12 mouse cellular contexts compared by ENCODE assay signal in the genomic region with DNA sequence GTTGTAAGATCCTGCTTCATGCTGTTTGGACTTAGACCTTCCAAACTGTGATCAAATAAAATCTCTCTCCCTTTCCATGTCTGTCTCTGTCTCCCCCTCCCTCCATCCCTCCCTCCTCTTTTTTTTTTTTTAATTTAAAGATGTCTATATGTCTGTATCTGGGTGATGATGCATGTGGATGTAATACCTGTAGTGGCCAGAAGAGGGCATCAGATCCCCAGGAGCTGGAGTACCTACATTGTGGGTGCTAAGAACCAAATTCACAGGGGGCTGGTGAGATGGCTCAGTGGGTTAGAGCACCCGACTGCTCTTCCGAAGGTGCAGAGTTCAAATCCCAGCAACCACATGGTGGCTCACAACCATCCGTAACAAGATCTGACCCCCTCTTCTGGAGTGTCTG. TPM values are rescaled to one million over a fixed set of nuclear protein-coding genes. Genes with fewer than 3 reads are reported as not detected.
DNase-seq lines count a peak whose midpoint lies in the region; ATAC-seq and TF ChIP-seq lines count a peak whose summit lies in the region.
"Not testable (repeated sequence)": the region's sequence is repeated elsewhere in the genome, so short reads cannot be mapped to it uniquely, and the experiment has no call there.
"Had no signal": no experiment of that assay in that cellular context is flagged by ENCODE, and none has a peak within 500 bp of the region (broad histone marks: within the 10 kb centered on the region; RNA-seq: fewer than 3 reads in every experiment).

No protein-coding gene starts in this region.

- H3K9ac ChIP-seq in ES-E14 (ENCODE audit: insufficient read depth, low read depth, low read length, poor library complexity, severe bottlenecking); kidney, postnatal 0 days (ENCODE audit: low read depth, low read length): not testable (repeated sequence)

- TF ChIP-seq CTCF in kidney, postnatal 0 days (IDR thresholded peaks at IDR 0.05; ENCODE audit: low read depth) = peak; percentile 61
- TF ChIP-seq CTCF in lung, adult 2 months (IDR thresholded peaks at IDR 0.05; ENCODE audit: insufficient read depth, low read length) = 0 out of 2 replicates have a peak, but pooled peaks have one; percentile 3

- not testable (repeated sequence) for H3K9me3 ChIP-seq in ES-E14 (ENCODE audit: control insufficient read depth, insufficient read depth, low read depth, low read length); kidney, postnatal 0 days (replicated peaks; ENCODE audit: low read length)

- H3K4me2 ChIP-seq in kidney, postnatal 0 days (ENCODE audit: low read length) = not testable (repeated sequence)

- H3K4me3 ChIP-seq in ES-E14 (ENCODE audit: insufficient read depth in 1 of 2, low read depth in 1 of 2, low read length in 2 of 2, poor library complexity in 1 of 2, severe bottlenecking in 1 of 2); kidney, postnatal 0 days (replicated peaks; ENCODE audit: low read depth, low read length); lung, adult 2 months (replicated peaks; ENCODE audit: extremely low read depth, low read depth, low read length): not testable (repeated sequence)

- H3K27me3 ChIP-seq in kidney, postnatal 0 days (ENCODE audit: insufficient read depth, low read length) = not testable (repeated sequence)

- 0 out of 2 replicates have a peak, but pooled peaks have one; percentile 50 for ATAC-seq in erythroblast, adult 5-6 weeks (replicated peaks; ENCODE audit: low FRiP score, poor library complexity, severe bottlenecking)
- ATAC-seq in kidney, postnatal 0 days (replicated peaks; ENCODE audit: low FRiP score, low read depth) = not testable (repeated sequence)

- in situ Hi-C loops in ES-E14 (cut with MboI; ENCODE audit: low sequenced_read_pairs in 2 of 2, unreplicated experiment in 2 of 2) = not testable (repeated sequence)

- DNase-seq in 416B (ENCODE audit: low read depth) = peak; percentile 63
- DNase-seq in ES-E14 (ENCODE audit: low read depth, low spot score) = peak; percentile 46
- peak; percentile 34 for DNase-seq in c-Kit-negative CD71-positive TER-119-positive erythroid progenitor cells, embryonic 14.5 days (ENCODE audit: low read depth, low spot score)
- DNase-seq in kidney, postnatal 0 days (ENCODE audit: low spot score); lung, adult 2 months: not testable (repeated sequence)
- peak; percentile 61 for DNase-seq in retina, embryonic 14.5 days (ENCODE audit: low spot score)
- peak; percentile 27 for DNase-seq in thymus, postnatal 25 days

- WGBS in kidney, postnatal 0 days = 98% methylated on average over 3 of the region's 3 CpGs
- 87% methylated on average over 3 of the region's 3 CpGs for WGBS in lung, adult 2 months

- not testable (repeated sequence) for H3K36me3 ChIP-seq in ES-E14 (ENCODE audit: control insufficient read depth, insufficient read depth, low read length, poor library complexity, severe bottlenecking); kidney, postnatal 0 days (ENCODE audit: insufficient read depth, low read length)

- H3K4me1 ChIP-seq in ES-E14 (ENCODE audit: control insufficient read depth in 2 of 2, insufficient read depth in 2 of 2, low read length in 2 of 2, poor library complexity in 1 of 2); kidney, postnatal 0 days (replicated peaks; ENCODE audit: insufficient read depth, low read length); lung, adult 2 months (ENCODE audit: control insufficient read depth, insufficient read depth, low read length): not testable (repeated sequence)

- not testable (repeated sequence) for TF ChIP-seq POLR2A in lung, adult 2 months (IDR thresholded peaks at IDR 0.05; ENCODE audit: borderline replicate concordance, extremely low read depth, low read depth, low read length)

- not testable (repeated sequence) for H3K27ac ChIP-seq in ES-E14 (ENCODE audit: insufficient read depth, low read depth, low read length, poor library complexity, severe bottlenecking); kidney, postnatal 0 days

TF ChIP-seq in ES-E14, 5 proteins besides CTCF, POLR2A, EP300 and RAD21:
- peak; percentile 73 for TF ChIP-seq ZNF384 (IDR thresholded peaks at IDR 0.05; ENCODE audit: low read depth, low read length)

RNA-seq across cellular contexts. Expression of gene Vsx2, which starts 30.0 kb away (rescaled TPM):
- 0.05 TPM in 1 of 2 replicates, not detected in the other for total RNA-seq in ES-E14 (2012; rRNA removed)
- not detected in 2 replicates for total RNA-seq in erythroblast, adult 5-6 weeks (2015; ENCODE audit: low replicate concordance)
- total RNA-seq in erythroblast, adult 5-6 weeks (2017; ENCODE audit: low replicate concordance) = not detected in 2 replicates
- polyA plus RNA-seq in kidney, postnatal 0 days (2015; fragmentation: Nextera tagmentation; extraction: Ambion mirVana) = not detected in 2 replicates
- not detected in 2 replicates for polyA plus RNA-seq in lung, adult 2 months (2012; rRNA removed)
- total RNA-seq: gastrocnemius, postnatal 14 days had no signal
- polyA plus RNA-seq: C2C12; liver, embryonic 12.5 days; macrophage had no signal
